Mouse (Mus musculus) brain, embryonic 14.5 days (tissue): ENCODE data around the gene Wdr45. TPM values are rescaled to one million over a fixed set of nuclear protein-coding genes. Genes with fewer than 3 reads are reported as not detected.
A peak's percentile ranks its signal among the peaks of the same experiment; 100 is the strongest.

ENCODE experiments used
- DNase-seq: peaks from one replicate; pipeline ENCODE4 v3.0.0-alpha.2; 2011; ENCODE audit warnings: low read depth
- CTCF ChIP-seq: fragments of 200-500 bp; IDR thresholded peaks from 2 replicates; pipeline ENCODE4 v1.5.1; 2012; ENCODE audit warnings: inconsistent platforms, mild to moderate bottlenecking, moderate library complexity, borderline replicate concordance; ENCODE audit not compliant: insufficient read depth, insufficient read length; ENCODE audit errors: extremely low read depth
- POLR2A ChIP-seq: fragments of 200-500 bp; IDR thresholded peaks from 2 replicates; pipeline ENCODE4 v1.6.1; 2012; ENCODE audit warnings: mild to moderate bottlenecking, inconsistent platforms, borderline replicate concordance; ENCODE audit not compliant: poor library complexity, insufficient read depth, insufficient read length, severe bottlenecking; ENCODE audit errors: extremely low read depth
- polyA plus RNA-seq: library from polyadenylated mRNA; depleted of rRNA; stranded (reverse); fragments of >200 nt; gene quantifications from 2 replicates; pipeline ENCODE4 v1.2.3, GENCODE M21; 2012

Gene Wdr45
- polyA plus RNA-seq, 1 experiment = 42.1 TPM

DNA sequence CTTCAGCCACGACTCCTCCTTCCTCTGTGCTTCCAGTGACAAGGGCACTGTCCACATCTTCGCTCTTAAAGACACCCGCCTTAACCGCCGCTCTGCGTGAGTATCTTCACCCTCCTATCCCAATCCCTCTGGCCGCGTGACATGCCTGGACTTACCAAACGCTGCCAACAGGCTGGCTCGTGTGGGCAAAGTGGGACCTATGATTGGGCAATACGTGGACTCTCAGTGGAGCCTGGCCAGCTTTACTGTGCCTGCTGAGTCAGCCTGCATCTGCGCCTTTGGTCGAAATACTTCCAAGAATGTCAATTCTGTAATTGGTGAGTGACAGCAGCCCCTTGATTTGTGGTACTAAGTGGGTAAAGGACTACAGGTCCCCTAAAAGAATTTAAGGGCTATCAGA, 13.0 kb downstream of the Wdr45 start:
- no peak for TF ChIP-seq CTCF
- no peak for TF ChIP-seq POLR2A
- no peak for DNase-seq

DNA sequence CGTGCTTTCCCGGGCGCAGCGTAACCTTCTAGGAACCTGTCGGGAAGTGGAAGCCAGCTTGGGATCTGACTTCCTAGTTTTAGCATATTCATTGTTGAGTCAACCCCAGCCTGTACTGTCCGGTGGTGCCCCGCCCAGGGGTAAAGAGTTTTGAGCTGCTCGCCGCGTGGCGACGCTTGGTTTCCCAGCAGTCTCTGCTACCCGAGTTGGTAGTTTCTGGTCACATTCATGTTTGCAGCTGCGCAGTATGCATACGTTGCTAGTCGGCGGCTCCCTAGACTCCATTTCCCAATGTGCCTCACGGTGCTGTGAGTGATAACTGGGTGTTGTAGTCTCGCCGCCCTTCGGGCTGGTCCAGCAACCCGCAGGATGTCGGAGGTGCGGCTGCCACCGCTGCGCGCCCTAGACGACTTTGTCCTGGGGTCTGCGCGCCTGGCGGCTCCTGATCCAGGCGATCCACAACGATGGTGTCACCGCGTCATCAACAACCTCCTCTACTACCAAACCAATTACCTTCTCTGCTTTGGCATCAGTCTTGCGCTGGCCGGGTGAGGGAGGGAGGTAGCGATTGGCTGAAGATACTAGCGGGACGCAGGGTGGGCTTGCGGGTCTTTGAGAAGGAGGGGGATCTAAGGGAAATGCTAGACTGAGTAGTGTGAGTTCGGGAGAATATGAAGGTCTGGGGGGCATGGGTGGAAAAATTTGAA, 14.2 kb downstream of the Wdr45 start, which contains the start of gene Praf2:
Gene Praf2, plus strand, starts transcription at position 225 of the 707 bp plus-strand sequence.
- DNase-seq = peak; percentile 96

DNA sequence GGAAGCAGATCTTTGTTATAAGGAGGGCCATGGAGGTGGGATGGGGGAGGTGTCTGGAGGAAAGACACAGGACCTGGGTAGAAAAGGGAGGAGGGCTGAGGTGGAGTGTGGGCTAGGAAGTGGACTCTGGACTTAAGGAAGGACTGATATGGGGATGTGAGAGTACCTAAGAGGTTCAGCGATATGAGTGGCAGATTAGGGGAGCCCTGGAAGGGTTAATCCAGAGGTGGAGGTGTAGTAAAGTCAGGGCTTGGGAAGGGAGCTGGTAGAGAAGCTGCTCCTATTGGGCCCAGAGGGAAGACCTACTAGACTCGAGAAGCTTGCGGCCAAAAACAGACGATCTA, 14.8 kb downstream of the Wdr45 start:
- DNase-seq = no peak
- TF ChIP-seq CTCF = no peak
- TF ChIP-seq POLR2A = no peak

More for the DNA sequence above, 14.2 kb downstream of the Wdr45 start, which contains the start of gene Praf2:
- TF ChIP-seq POLR2A = no peak
- TF ChIP-seq CTCF = no peak

DNA sequence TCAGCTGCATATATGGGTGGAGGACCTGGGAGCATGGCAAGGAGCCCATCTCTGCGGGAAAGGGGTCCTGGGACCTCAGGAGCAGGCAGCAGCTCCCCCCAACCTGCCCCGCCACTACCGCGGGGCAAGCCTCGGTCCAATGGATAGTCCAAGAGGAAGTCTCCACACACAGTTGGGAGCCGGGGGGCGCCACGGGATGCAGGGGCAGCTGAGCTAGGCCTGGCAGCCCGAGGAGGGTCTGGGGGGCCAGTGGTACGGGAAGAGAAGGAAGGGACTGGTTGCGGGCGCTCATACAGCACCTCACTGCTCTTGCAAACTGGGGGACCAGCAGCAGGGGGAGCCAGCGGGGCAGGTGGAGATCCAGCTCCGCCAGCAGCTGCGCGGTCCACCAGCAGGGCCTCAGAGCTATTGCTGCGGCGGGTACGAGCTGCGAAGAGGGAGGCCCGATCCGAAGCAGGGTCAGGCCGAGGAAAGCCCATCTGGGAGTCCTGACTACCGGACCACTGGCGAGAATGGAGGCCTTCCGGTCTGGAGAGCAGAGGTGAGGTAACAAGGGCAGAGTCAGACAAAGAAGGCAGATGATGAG, 19.5 kb downstream of the Wdr45 start:
- peak; percentile 46 for DNase-seq

DNA sequence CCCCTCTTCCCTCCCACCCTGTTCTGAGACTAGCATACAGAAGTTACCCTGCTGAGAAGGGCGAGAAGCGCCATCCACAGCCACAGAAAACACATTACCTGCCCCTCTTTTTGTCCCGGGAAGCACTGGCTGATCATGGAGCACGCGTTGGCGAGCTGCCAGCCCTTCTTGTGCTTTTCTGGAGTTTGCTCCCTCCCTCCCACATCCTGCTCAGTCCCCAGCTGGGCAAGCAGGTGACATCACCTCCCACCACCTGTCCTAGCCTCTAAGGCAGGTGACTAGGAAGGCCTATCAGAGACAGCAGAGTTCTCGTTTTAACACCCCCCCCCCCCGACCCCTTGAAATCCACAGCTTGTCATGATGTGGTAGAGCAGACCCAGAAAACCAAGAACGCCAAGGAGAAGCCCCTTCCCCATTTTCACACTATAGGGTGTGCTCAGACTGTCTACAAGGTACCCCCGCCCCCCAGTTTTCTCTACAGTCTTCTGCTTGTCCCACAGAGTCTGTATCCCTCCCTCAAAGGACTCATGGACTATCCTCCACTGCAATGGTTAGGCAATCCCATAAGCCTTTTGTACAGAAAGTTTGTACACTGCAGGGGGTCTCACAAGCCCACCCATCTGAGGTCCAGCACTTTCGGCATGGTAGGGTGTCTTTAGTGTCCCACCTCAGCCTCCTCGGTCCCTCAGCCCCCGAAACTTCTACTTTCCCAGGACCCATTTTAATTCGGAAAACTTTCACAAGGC, 25.4 kb downstream of the Wdr45 start:
- DNase-seq = peak; percentile 31
- TF ChIP-seq POLR2A = no peak
- TF ChIP-seq CTCF = no peak

More for the DNA sequence above, 19.5 kb downstream of the Wdr45 start:
- TF ChIP-seq POLR2A (no peak), CTCF (peak; percentile 45)

DNA sequence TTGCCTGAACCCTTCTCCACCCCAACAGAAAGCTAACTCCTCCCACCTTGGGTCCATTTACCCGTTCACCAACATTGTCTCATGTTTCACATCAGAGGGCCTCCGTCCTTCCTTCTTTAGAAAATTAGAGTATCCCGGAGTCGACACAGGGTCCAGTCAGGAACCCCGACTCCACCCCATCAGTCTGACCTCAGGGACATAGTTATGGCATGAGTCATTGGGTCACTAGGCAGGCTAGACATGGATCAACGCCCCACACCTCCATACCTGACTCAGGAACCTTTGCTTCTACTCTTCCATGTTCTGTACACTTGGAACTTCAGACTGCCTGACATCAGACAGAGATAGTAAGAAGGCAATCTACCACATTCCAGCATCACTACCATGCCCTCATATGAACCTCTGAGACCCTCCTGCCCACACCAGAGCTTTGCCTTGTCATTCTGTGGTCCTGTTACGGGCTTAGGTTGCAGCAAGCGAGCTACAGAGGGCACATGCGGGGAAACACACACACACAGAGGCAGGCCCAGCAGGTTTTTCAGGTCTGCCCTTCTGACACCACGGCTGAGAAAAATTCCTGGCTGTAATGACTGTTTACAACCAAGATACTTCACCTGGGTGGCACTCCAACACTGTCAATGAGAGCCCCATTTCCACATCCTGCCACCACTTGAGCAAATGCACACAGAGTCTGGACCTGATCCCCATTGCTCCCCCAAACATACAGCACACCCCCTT, 26.1 kb downstream of the Wdr45 start:
- TF ChIP-seq POLR2A (no peak), CTCF (no peak)
- DNase-seq = no peak

DNA sequence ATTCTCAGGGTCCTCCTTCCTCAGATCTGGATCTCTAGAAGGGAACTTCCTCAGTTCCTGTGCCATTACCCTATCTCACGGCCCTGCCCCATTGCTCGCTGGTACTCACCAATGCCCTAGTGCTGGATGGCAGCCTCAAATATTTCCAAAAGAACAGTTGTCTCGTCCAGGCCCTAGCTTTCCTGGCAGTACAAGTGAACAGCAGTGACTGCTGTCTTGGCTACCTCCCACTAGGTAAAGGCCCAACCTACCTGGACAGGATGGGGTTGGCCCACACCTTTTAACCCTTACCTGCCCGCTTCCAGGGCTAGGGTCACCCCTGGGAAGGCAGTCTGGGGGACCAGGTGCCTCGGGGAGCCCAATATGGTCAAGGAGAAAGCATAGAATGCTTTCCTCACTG, 27.0 kb downstream of the Wdr45 start:
- DNase-seq = no peak
- TF ChIP-seq POLR2A (no peak), CTCF (no peak)

DNA sequence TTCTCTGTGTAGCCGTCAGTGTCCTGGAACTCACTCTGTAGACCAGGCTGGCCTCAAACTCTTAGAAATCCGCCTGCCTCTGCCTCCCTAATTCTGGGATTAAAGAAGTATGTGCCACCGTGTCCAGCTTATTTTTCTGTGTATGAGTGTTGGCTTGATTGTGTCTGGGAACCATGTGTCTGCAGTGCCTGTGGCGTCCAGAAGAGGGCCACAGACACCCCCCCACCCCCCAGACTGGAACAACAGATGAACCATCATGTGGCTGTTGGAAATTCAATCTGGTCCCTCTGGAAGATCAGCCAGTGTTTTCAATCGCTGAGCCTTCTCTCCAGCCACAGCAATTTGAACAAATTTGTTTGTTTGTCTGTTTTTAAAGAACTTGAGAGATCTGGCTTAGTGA, 29.3 kb downstream of the Wdr45 start:
- DNase-seq = peak; percentile 7
- TF ChIP-seq CTCF (peak; percentile 29; the same call in 1 of the 2 replicates), POLR2A (no peak)

DNA sequence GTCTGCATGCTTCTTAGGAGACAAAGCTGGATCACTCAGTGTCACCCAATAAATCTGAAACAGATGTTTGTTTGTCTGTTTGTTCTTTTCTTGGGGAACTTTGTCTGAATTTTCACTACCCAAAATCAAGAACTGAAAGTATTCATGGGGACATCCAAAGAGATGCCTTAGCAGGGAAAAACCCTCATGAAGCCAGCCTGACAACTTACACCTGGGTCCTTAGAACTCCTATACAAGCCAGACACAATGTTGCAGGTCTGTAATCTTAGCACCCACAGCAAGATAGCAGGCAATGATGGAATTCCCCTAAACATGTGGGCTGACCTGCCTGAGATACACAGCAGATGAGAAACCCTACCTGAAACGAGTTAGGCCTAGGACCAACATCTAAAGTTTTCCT, 30.8 kb downstream of the Wdr45 start:
- DNase-seq = no peak

DNA sequence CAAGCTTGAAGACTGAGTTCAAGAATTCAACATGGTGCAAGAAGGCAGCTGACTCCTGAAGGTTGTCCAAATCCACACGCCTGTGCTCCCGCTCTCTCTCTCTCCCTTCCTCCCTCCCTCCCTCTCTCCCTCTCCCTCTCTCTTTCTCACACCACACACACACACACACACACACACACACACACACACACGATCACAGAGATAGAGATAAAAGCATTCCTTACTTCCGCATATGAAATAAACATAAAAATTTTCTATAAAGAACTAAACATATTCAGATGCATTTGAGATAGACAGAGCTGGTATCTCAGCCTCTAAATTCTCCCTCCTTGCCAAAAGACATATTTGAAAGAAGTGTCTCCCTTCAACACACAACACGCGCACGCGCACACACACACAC, 31.3 kb downstream of the Wdr45 start:
- no peak for TF ChIP-seq POLR2A
- no peak for DNase-seq

More for the DNA sequence above, 30.8 kb downstream of the Wdr45 start:
- TF ChIP-seq CTCF = no peak
- TF ChIP-seq POLR2A = no peak
